Mouse (Mus musculus) heart, embryonic 16.5 days (tissue): ENCODE data around the gene 1700001L19Rik. TPM values are rescaled to one million over a fixed set of nuclear protein-coding genes. Genes with fewer than 3 reads are reported as not detected.
A peak's percentile ranks its signal among the peaks of the same experiment; 100 is the strongest.

ENCODE experiments used
- ATAC-seq: fragments of 200-750 bp; cut with Nextera tagmentation; replicated peaks from 2 replicates; pipeline ENCODE4 v1.8.0; 2017; ENCODE audit warnings: moderate number of reproducible peaks; ENCODE audit not compliant: insufficient read depth, low FRiP score; ENCODE audit errors: extremely low read depth
- H3K27ac ChIP-seq: fragments of 300-500 bp; sonication (generic); 2 replicates; pipeline ENCODE4 v1.5.1; 2014; ENCODE audit warnings: mild to moderate bottlenecking, low read length, control low read depth, moderate library complexity
- H3K27me3 ChIP-seq: fragments of 300-500 bp; sonication (generic); 2 replicates; pipeline ENCODE4 v1.6.1; 2014; ENCODE audit warnings: low read length, mixed read lengths; ENCODE audit not compliant: control insufficient read depth, insufficient read depth
- H3K36me3 ChIP-seq: fragments of 300-500 bp; sonication (generic); 2 replicates; pipeline ENCODE4 v1.6.1; 2014; ENCODE audit not compliant: control insufficient read depth, insufficient read depth
- H3K4me1 ChIP-seq: fragments of 300-500 bp; sonication (generic); 2 replicates; pipeline ENCODE4 v1.6.1; 2014; ENCODE audit warnings: low read length, mixed read lengths; ENCODE audit not compliant: control insufficient read depth, insufficient read depth
- H3K4me2 ChIP-seq: fragments of 300-500 bp; sonication (generic); 2 replicates; pipeline ENCODE4 v1.6.1; 2014; ENCODE audit warnings: low read depth, mild to moderate bottlenecking, control low read depth, low read length
- H3K4me3 ChIP-seq: fragments of 300-500 bp; sonication (generic); 2 replicates; pipeline ENCODE4 v1.5.1; 2014; ENCODE audit warnings: mild to moderate bottlenecking, control low read depth, low read length
- H3K9ac ChIP-seq: fragments of 300-500 bp; sonication (generic); 2 replicates; pipeline ENCODE4 v1.6.1; 2014; ENCODE audit warnings: low read length, control low read depth
- H3K9me3 ChIP-seq: fragments of 300-500 bp; sonication (generic); replicated peaks from 2 replicates; pipeline ENCODE4 v1.6.1; 2016; ENCODE audit warnings: low read length; ENCODE audit not compliant: control insufficient read depth
- WGBS: fragments of 180-500 bp; shearing (Covaris S2); extraction: QIAGEN DNeasy Blood & Tissue Kit; methylation state at CpG from one replicate; pipeline ENCODE4 v1.1.7; 2014; 5-methylcytosine and 5-hydroxymethylcytosine counted together
- polyA plus RNA-seq: library from polyadenylated mRNA; unstranded; fragments of >200 nt; fragmentation: Nextera tagmentation; extraction: Ambion mirVana; gene quantifications from 2 replicates; pipeline ENCODE4 v1.2.1, GENCODE M21; 2015

The 1700001L19Rik gene
- polyA plus RNA-seq, 1 experiment from 2014 or later, result 0.26 TPM

DNA sequence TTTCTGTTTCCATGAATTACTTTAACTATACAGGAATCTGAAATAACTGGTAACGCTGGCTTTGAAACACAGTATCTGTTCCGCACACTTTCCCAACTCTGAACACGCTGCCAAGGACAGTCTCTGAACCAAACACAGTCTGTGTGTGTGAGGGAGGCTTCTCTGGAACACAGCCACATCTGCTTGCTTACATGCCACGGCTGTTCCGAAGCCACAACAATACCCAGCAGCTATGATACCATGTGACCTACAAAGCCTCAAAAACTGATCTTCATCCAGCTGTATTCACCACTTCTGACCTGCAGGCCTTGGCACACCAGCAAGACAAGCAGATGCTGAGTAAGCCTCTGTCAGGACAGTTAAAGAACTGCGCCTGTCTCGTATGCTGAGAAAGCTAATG lies 19.3 kb upstream of the 1700001L19Rik start:
- Histone ChIP-seq H3K4me1 (peaks cover 18% of the 10 kb centered on the region), H3K9ac (no peak overlapping the region), H3K9me3 (no peaks in the 10 kb centered on the region), H3K27ac (no peak overlapping the region), H3K36me3 (peaks cover 18% of the 10 kb centered on the region), H3K4me2 (no peak overlapping the region), H3K4me3 (no peak overlapping the region), H3K27me3 (no peaks in the 10 kb centered on the region)
- no peak for ATAC-seq
- WGBS, result 76% methylated on average over 7 of the region's 7 CpGs

DNA sequence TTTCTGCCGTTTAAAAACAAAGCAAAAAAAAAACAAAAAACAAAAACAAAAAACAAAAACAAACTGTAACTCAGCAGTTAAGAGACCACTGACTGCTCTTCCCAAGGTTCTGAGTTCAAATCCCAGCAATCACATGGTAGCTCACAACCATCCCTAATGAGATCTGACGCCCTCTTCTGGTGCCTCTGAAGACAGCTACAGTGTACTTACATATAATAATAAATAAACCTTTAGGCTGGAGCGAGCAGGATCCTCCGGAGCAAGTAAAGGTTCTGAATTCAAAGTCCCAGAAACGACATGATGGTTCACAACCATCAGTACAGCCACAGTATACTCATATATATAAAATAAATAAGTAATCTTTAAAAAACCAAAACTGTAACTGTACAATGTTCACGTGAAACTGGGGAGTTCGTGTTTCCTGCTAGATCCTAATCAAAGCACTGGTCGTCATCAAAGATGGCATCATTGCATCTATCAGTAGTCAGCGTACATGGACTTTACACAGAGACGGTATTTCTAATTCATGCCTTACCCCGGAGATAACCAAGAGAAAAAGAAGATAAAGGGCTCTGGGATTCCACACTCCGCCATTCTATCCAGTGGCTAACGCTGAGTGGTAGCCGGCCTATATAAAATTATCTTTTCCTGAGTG lies 16.0 kb upstream of the 1700001L19Rik start:
- Histone ChIP-seq H3K9ac (peak overlapping the region; percentile 92), H3K27me3 (no peaks in the 10 kb centered on the region), H3K27ac (peak overlapping the region; percentile 84), H3K4me2 (peak overlapping the region; percentile 84), H3K36me3 (peaks cover 40% of the 10 kb centered on the region), H3K4me3 (peak overlapping the region; percentile 96), H3K4me1 (peaks cover 15% of the 10 kb centered on the region), H3K9me3 (no peaks in the 10 kb centered on the region)
- no peak for ATAC-seq
- WGBS, result 22% methylated on average over 14 of the region's 14 CpGs

DNA sequence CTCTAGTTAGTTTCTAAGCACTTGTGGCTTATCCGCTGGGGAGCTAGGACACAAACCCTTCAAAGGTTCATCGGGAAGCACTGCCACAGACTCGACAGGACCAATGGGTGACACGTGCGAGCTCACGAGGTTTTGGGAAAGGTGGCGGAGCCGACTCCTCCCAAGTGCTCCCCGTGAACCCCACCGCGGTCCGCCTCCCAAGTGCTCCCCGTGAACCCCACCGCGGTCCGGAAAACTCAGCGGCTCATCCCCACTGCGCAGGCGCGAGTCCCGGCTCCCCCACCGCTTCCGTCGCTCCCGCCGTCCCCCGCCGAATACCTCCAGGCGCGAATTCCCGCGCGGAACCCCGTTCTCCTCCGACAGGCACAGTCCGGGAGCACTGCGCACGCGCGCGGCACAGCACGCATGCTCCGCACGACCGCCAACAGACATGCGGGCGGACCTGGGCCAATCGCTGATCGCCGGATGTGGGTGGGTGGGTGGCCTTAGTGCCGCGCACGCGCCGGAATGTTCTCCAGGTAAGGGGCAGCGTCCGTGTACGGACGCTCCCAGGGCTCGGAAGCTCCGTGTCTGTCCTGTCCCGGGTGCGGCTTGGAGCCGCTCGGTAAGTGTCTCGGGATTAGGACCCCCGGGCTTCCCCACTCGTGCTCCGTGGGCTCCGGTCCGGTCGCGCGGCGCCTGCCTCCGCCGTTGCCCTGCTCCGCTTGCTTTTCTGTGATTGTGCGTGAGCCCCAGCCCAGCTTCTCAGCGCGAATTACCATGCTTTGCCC lies 15.3 kb upstream of the 1700001L19Rik start, which contains the start of the genes Mtrr and Fastkd3:
TSS of gene Mtrr (minus strand) at position 403 of the 770 bp plus-strand sequence.
TSS of gene Fastkd3 (plus strand) at position 488 of the 770 bp plus-strand sequence.
- Histone ChIP-seq H3K27me3 (no peaks in the 10 kb centered on the region), H3K4me1 (peaks cover 15% of the 10 kb centered on the region), H3K9ac (peak within 1 kb of the TSS; percentile 92), H3K36me3 (peaks cover 37% of the 10 kb centered on the region), H3K4me3 (peak within 1 kb of the TSS; percentile 96), H3K4me2 (peak within 1 kb of the TSS; percentile 84), H3K27ac (peak within 1 kb of the TSS; percentile 84), H3K9me3 (no peaks in the 10 kb centered on the region)
- WGBS, result under 1% methylated on average over 74 of the region's 81 CpGs
- ATAC-seq, result peak; percentile 99

DNA sequence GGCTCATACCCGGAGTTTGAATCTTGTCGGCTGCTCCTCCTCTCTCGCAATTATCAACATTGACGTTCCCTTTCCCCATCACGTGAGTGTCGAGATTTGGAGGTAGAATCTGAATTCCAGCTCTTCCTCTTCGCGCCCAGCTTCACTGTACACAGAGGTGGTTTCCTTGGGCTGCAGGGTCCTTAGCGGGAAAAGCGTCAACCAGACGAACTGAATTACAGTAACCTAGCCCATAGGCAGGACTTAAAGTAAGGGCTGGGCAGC lies 14.8 kb upstream of the 1700001L19Rik start:
- Histone ChIP-seq H3K36me3 (peaks cover 32% of the 10 kb centered on the region), H3K4me2 (peak overlapping the region; percentile 84), H3K27me3 (no peaks in the 10 kb centered on the region), H3K4me3 (peak overlapping the region; percentile 96), H3K27ac (peak overlapping the region; percentile 76), H3K9me3 (no peaks in the 10 kb centered on the region), H3K9ac (peak overlapping the region; percentile 92), H3K4me1 (peaks cover 15% of the 10 kb centered on the region)
- 0 out of 2 replicates have a peak, but pooled peaks have one; percentile 0 for ATAC-seq
- WGBS, result 0% methylated on average over 11 of the region's 11 CpGs

DNA sequence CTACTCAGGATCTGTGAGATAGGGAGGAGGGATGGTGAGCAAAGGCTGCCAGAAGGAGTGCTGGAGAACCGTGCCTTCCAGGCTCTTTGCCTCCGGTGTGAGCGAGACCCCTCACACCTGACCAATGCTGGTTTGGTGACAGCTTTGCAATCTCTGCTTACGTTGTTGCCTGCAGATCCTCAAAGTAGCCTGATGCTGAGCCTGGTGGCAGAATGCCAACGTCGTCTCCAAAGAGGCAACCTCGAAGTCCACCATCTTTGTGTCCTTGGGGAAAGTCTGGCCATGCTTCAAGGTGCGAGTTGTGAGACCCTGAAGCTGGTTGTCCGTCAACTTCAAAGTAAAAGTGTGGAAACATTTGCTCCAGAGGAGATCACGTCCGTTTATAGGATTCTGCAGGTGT lies 13.3 kb upstream of the 1700001L19Rik start:
- H3K4me3 ChIP-seq, result no peak overlapping the region

DNA sequence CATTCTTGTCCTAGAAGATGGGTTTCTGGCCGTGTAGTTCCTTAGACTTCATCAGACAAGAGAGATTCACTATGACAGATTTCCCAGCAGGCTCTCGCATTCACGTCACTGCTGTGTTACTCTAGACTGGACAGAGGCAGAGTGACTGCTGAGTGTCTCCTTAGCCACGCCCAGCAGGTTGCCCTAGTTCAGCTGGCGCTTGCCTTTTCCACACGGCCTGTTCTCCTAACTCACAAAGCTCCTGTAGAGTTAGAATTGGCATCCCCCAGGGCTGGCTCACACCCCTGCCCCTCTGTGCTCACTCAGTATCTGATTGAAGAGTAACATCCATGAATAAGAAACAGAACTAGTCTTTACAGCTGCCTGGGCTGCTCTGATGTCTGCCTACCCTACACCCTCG lies 11.8 kb upstream of the 1700001L19Rik start:
- H3K4me1 ChIP-seq, result peaks cover 15% of the 10 kb centered on the region
- 87% methylated on average over 7 of the region's 7 CpGs for WGBS
- H3K4me2 ChIP-seq, result no peak overlapping the region
- H3K27me3 ChIP-seq, result no peaks in the 10 kb centered on the region
- no peaks in the 10 kb centered on the region for H3K9me3 ChIP-seq
- no peak overlapping the region for H3K27ac ChIP-seq
- ATAC-seq, result no peak
- H3K4me3 ChIP-seq, result no peak overlapping the region
- peaks cover 52% of the 10 kb centered on the region for H3K36me3 ChIP-seq
- H3K9ac ChIP-seq, result no peak overlapping the region

More for the DNA sequence above, 13.3 kb upstream of the 1700001L19Rik start:
- H3K9me3 ChIP-seq, result no peaks in the 10 kb centered on the region
- H3K9ac ChIP-seq, result no peak overlapping the region
- no peak overlapping the region for H3K27ac ChIP-seq
- no peaks in the 10 kb centered on the region for H3K27me3 ChIP-seq
- H3K4me1 ChIP-seq, result peaks cover 15% of the 10 kb centered on the region
- 89% methylated on average over 11 of the region's 11 CpGs for WGBS
- no peak for ATAC-seq
- H3K36me3 ChIP-seq, result peaks cover 43% of the 10 kb centered on the region
- H3K4me2 ChIP-seq, result no peak overlapping the region

DNA sequence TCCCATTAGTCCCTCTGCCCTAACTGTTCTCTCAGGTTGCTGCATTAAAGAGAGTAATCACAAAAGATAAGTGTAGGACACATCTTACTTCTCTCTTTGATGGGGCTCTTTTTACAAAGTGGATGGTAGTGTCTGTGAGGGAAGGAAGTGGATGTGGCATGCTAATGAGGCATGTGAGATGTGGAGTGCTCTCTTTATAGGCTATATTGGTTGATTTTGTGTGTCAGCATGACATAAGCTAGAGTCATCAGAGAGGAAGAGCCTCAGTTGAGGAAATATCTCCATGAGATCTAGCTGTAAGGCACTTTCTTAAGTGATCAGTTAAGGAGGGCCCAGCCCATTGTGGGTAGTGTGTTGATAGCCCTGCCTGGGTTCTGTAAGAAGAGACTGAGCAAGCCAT lies 8.9 kb upstream of the 1700001L19Rik start:
- Histone ChIP-seq H3K4me1 (0 out of 2 replicates have a peak, but pooled peaks cover 2% of the 10 kb centered on the region), H3K9me3 (no peaks in the 10 kb centered on the region), H3K27ac (no peak overlapping the region), H3K27me3 (no peaks in the 10 kb centered on the region), H3K4me2 (no peak overlapping the region), H3K9ac (no peak overlapping the region), H3K36me3 (peaks cover 77% of the 10 kb centered on the region), H3K4me3 (no peak overlapping the region)
- ATAC-seq, result no peak

DNA sequence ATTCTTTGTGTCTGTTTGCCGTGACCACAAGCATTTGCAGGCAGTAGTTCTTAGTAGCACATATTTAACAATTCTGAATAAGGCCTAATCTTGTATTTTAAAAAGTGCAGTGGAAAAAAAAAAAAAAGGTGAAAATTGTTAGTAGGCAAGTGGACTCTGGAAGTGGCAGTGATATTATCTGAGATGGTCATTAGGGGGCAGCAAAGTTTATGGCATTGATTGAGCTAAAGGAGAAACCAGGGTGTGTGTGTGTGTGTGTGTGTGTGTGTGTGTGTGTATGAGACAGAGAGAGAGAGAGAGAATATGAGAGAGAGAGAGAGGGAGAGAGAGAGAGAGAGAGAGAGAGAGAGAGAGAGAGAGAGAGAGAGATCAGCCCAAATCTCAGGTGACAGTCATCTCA lies 3.4 kb upstream of the 1700001L19Rik start:
- no peak overlapping the region for H3K4me2 ChIP-seq
- no peak overlapping the region for H3K27ac ChIP-seq
- ATAC-seq, result no peak
- H3K27me3 ChIP-seq, result peaks cover 7% of the 10 kb centered on the region; the same call in 1 of the 2 replicates
- WGBS, result 68% methylated on average over 1 of the region's 1 CpGs
- no peak overlapping the region for H3K4me3 ChIP-seq
- H3K4me1 ChIP-seq, result no peaks in the 10 kb centered on the region
- H3K9ac ChIP-seq, result no peak overlapping the region
- no peaks in the 10 kb centered on the region for H3K9me3 ChIP-seq
- H3K36me3 ChIP-seq, result peaks cover 38% of the 10 kb centered on the region

DNA sequence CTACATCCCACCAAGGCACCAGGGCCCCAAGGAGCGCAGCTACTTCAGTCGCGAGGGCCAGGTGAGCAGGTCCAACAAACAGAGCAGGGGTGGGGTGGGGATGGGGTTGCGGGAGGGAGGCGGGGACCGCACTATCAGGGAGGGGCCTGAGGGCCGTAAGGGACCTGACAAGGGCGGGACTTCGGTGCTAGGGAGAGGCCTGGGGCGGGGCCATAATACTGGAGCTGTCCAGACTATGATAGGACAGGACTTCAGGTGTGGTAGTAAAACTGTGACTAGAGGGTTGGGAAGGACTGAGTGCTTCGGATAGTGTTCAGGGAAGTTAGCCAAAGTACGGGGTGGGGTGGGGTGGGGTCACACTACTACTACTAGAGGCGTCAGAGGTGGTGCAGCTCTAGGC lies 446 bp downstream of the 1700001L19Rik start:
- peaks cover 7% of the 10 kb centered on the region; the same call in 1 of the 2 replicates for H3K27me3 ChIP-seq
- H3K9ac ChIP-seq, result no peak overlapping the region
- WGBS, result 21% methylated on average over 13 of the region's 13 CpGs
- H3K4me3 ChIP-seq, result no peak overlapping the region
- H3K9me3 ChIP-seq, result no peaks in the 10 kb centered on the region
- peaks cover 6% of the 10 kb centered on the region for H3K36me3 ChIP-seq
- 0 out of 2 replicates have a peak, but pooled peaks have one; percentile 33 for ATAC-seq
- H3K4me1 ChIP-seq, result peaks cover 5% of the 10 kb centered on the region; the same call in 1 of the 2 replicates
- no peak overlapping the region for H3K27ac ChIP-seq
- H3K4me2 ChIP-seq, result peak overlapping the region; percentile 3; the same call in 1 of the 2 replicates
